Mouse (Mus musculus): ENCODE results near the gene Plrg1. TPM values are rescaled to one million over a fixed set of nuclear protein-coding genes. Genes with fewer than 3 reads are reported as not detected.
A peak's percentile ranks its signal among the peaks of the same experiment; 100 is the strongest.

Gene Plrg1
- polyA plus RNA-seq, 1 experiment from 2014 or later, result 121 TPM

GRCm38 (mm10) chr3:83111485-83112261, 56.4 kb downstream of the Plrg1 start:
- Histone ChIP-seq H3K4me2 (no peak overlapping the region), H3K36me3 (ENCODE audit: poor library complexity, severe bottlenecking) (no peaks in the 10 kb centered on the region), H3K9ac (no peak overlapping the region), H3K9me3 (replicated peaks) (no peaks in the 10 kb centered on the region), H3K27me3 (peaks cover 26% of the 10 kb centered on the region), H3K27ac (no peak overlapping the region), H3K4me1 (peaks cover 13% of the 10 kb centered on the region), H3K4me3 (no peak overlapping the region)
- ATAC-seq, result no peak
- 48% methylated on average over 7 of the region's 7 CpGs for WGBS

GRCm38 (mm10) chr3:83112869-83113268, 57.5 kb downstream of the Plrg1 start:
- peak overlapping the region; percentile 6; the same call in 1 of the 2 replicates for H3K4me2 ChIP-seq
- peak; percentile 62 for ATAC-seq
- H3K27ac ChIP-seq, result no peak overlapping the region
- peaks cover 22% of the 10 kb centered on the region for H3K27me3 ChIP-seq
- H3K4me3 ChIP-seq, result no peak overlapping the region
- 17% methylated on average over 3 of the region's 3 CpGs for WGBS
- peaks cover 13% of the 10 kb centered on the region for H3K4me1 ChIP-seq
- H3K36me3 ChIP-seq (ENCODE audit: poor library complexity, severe bottlenecking), result no peaks in the 10 kb centered on the region
- no peaks in the 10 kb centered on the region for H3K9me3 ChIP-seq (replicated peaks)
- no peak overlapping the region for H3K9ac ChIP-seq

- Histone ChIP-seq H3K9ac (no peak overlapping the region), H3K27me3 (peaks cover 24% of the 10 kb centered on the region), H3K4me1 (peaks cover 13% of the 10 kb centered on the region), H3K4me3 (no peak overlapping the region), H3K36me3 (ENCODE audit: poor library complexity, severe bottlenecking) (no peaks in the 10 kb centered on the region), H3K4me2 (no peak overlapping the region), H3K9me3 (replicated peaks) (no peaks in the 10 kb centered on the region), H3K27ac (no peak overlapping the region)
- no peak for ATAC-seq
- 71% methylated on average over 1 of the region's 1 CpGs for WGBS
Observed at GRCm38 (mm10) chr3:83114946-83115345, 59.6 kb downstream of the Plrg1 start.

- no peak overlapping the region for H3K4me3 ChIP-seq
- ATAC-seq, result no peak
- no peak overlapping the region for H3K27ac ChIP-seq
- no peak overlapping the region for H3K9ac ChIP-seq
- WGBS, result 62% methylated on average over 10 of the region's 10 CpGs
- H3K4me2 ChIP-seq, result no peak overlapping the region
- 0 out of 2 replicates have a peak, but pooled peaks cover 7% of the 10 kb centered on the region for H3K27me3 ChIP-seq
- H3K36me3 ChIP-seq (ENCODE audit: poor library complexity, severe bottlenecking), result no peaks in the 10 kb centered on the region
- no peaks in the 10 kb centered on the region for H3K9me3 ChIP-seq (replicated peaks)
- peaks cover 8% of the 10 kb centered on the region for H3K4me1 ChIP-seq
Observed at GRCm38 (mm10) chr3:83117592-83117991, 62.3 kb downstream of the Plrg1 start.

Other genes starting within 250 kb of the Plrg1 start
- 1.0 and 1.2 TPM in 2 replicates for gene Rbm46, start 179.0 kb upstream of the Plrg1 start, polyA plus RNA-seq (2015; fragmentation: Nextera tagmentation; extraction: Ambion mirVana)
- gene Lrat, start 151.5 kb upstream of the Plrg1 start, polyA plus RNA-seq (2015; fragmentation: Nextera tagmentation; extraction: Ambion mirVana), result 0.06 and 0.13 TPM in 2 replicates
- gene Fgg, start 47.8 kb upstream of the Plrg1 start, polyA plus RNA-seq (2015; fragmentation: Nextera tagmentation; extraction: Ambion mirVana), result 3.2 TPM in 1 of 2 replicates, not detected in the other
- 1.00 TPM in 1 of 2 replicates, not detected in the other for gene Fga, start 29.4 kb upstream of the Plrg1 start, polyA plus RNA-seq (2015; fragmentation: Nextera tagmentation; extraction: Ambion mirVana)
- gene Fgb, start 5.7 kb upstream of the Plrg1 start, polyA plus RNA-seq (2015; fragmentation: Nextera tagmentation; extraction: Ambion mirVana), result 0.37 TPM in 1 of 2 replicates, not detected in the other
- gene Dchs2, start 72.4 kb downstream of the Plrg1 start, polyA plus RNA-seq (2015; fragmentation: Nextera tagmentation; extraction: Ambion mirVana), result 0.12 and 0.13 TPM in 2 replicates

Data from forebrain, embryonic 13.5 days (tissue).